Mouse (Mus musculus) kidney, embryonic 14.5 days (tissue): ENCODE data around the gene Farp1. TPM values are rescaled to one million over a fixed set of nuclear protein-coding genes. Genes with fewer than 3 reads are reported as not detected.

ENCODE experiments used
- ATAC-seq: fragments of 200-750 bp; cut with Nextera tagmentation; 2 replicates; pipeline ENCODE4 v1.8.0; 2017; ENCODE audit warnings: moderate number of reproducible peaks, mild to moderate bottlenecking, moderate TSS enrichment, moderate library complexity; ENCODE audit not compliant: low FRiP score, low TSS enrichment
- H3K27ac ChIP-seq: fragments of 300-500 bp; sonication (generic); 2 replicates; pipeline ENCODE4 v1.5.1; 2014; ENCODE audit warnings: low read depth, mild to moderate bottlenecking, low read length, moderate library complexity, mixed read lengths
- H3K27me3 ChIP-seq: fragments of 300-500 bp; sonication (generic); 2 replicates; pipeline ENCODE4 v1.6.1; 2014; ENCODE audit warnings: mild to moderate bottlenecking, low read length; ENCODE audit not compliant: control insufficient read depth, insufficient read depth
- H3K36me3 ChIP-seq: fragments of 300-500 bp; sonication (generic); 2 replicates; pipeline ENCODE4 v1.6.1; 2014; ENCODE audit warnings: low read length, mixed read lengths; ENCODE audit not compliant: control insufficient read depth, insufficient read depth
- H3K4me1 ChIP-seq: fragments of 300-500 bp; sonication (generic); 2 replicates; pipeline ENCODE4 v1.6.1; 2014; ENCODE audit warnings: low read length, mixed read lengths; ENCODE audit not compliant: control insufficient read depth, insufficient read depth
- H3K4me2 ChIP-seq: fragments of 300-500 bp; sonication (generic); replicated peaks from 2 replicates; pipeline ENCODE4 v1.6.1; 2014; ENCODE audit warnings: low read depth, mild to moderate bottlenecking, low read length
- H3K4me3 ChIP-seq: fragments of 300-500 bp; sonication (generic); 2 replicates; pipeline ENCODE4 v1.5.1; 2014; ENCODE audit warnings: mild to moderate bottlenecking, low read length
- H3K9ac ChIP-seq: fragments of 300-500 bp; sonication (generic); 2 replicates; pipeline ENCODE4 v1.6.1; 2014; ENCODE audit warnings: low read depth, mild to moderate bottlenecking, low read length, moderate library complexity
- H3K9me3 ChIP-seq: fragments of 300-500 bp; sonication (generic); 2 replicates; pipeline ENCODE4 v1.6.1; 2016; ENCODE audit warnings: low read length; ENCODE audit not compliant: control insufficient read depth
- WGBS: fragments of 180-500 bp; shearing (Covaris S2); extraction: QIAGEN DNeasy Blood & Tissue Kit; methylation state at CpG from one replicate; pipeline ENCODE4 v1.1.7; 2014; 5-methylcytosine and 5-hydroxymethylcytosine counted together
- polyA plus RNA-seq: library from polyadenylated mRNA; unstranded; fragments of >200 nt; fragmentation: Nextera tagmentation; extraction: Ambion mirVana; gene quantifications from 2 replicates; pipeline ENCODE4 v1.2.1, GENCODE M21; 2014

Farp1 gene
- polyA plus RNA-seq, 1 experiment from 2014 or later = 43.3 TPM

DNA sequence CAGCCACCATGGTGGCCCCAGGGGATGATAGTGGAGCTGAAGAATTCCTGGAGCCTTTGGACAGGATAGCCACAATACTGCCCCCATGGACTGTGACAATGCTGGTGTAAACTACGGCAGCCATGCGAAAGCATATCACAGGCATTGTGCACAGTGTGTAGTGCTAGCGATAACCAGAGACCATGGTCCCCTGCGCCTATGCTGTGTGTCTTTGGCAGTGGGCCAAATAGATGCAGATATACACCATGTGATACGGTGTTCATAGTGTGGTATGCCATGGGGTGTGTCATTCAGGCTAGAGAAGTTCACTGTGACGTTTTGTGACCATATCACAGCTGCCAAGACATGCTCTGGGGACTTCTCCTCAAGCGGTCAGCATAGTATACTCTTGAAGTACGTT is 164.8 kb downstream of the Farp1 start:
- no peak overlapping the region for H3K4me2 ChIP-seq
- peaks cover 31% of the 10 kb centered on the region for H3K4me1 ChIP-seq
- no peak overlapping the region for H3K9ac ChIP-seq
- WGBS = 58% methylated on average over 8 of the region's 8 CpGs
- H3K27me3 ChIP-seq = no peaks in the 10 kb centered on the region
- H3K27ac ChIP-seq = 0 out of 2 replicates have a peak overlapping the region, but pooled peaks have one; percentile 11
- H3K36me3 ChIP-seq = no peaks in the 10 kb centered on the region
- peaks cover 4% of the 10 kb centered on the region; the same call in 1 of the 2 replicates for H3K9me3 ChIP-seq
- ATAC-seq = peak; percentile 45
- H3K4me3 ChIP-seq = no peak overlapping the region

- ATAC-seq = no peak
- Histone ChIP-seq H3K4me1 (peaks cover 31% of the 10 kb centered on the region), H3K4me2 (no peak overlapping the region), H3K36me3 (no peaks in the 10 kb centered on the region), H3K27ac (0 out of 2 replicates have a peak overlapping the region, but pooled peaks have one; percentile 11), H3K9me3 (peaks cover 4% of the 10 kb centered on the region; the same call in 1 of the 2 replicates), H3K4me3 (no peak overlapping the region), H3K27me3 (no peaks in the 10 kb centered on the region), H3K9ac (no peak overlapping the region)
- 59% methylated on average over 8 of the region's 8 CpGs for WGBS
Measured at GRCm38 (mm10) chr14:121200353-121200752, 165.4 kb downstream of the Farp1 start.

DNA sequence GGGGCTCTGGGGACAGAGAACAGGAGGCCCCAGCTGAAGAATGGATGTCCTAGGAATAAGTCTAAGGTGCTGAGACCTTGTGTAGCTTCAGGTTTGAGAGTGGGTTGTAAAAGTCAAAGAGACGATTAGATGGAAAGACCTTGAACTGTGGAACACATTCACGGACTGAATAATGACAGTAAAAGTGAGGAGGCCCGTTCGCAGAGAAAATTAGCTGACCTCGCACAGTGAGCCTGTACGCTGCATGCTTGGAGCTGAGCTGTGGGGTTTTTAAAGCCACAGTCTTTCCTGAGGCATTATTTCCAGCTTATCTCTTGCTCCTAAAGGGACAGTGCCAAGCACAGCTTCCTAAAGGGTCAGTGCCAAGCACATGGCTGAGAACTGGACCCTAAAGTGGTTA is 166.2 kb downstream of the Farp1 start:
- Histone ChIP-seq H3K4me1 (peaks cover 31% of the 10 kb centered on the region), H3K9ac (no peak overlapping the region; the same call in 1 of the 2 replicates), H3K9me3 (no peaks in the 10 kb centered on the region), H3K27me3 (no peaks in the 10 kb centered on the region), H3K4me2 (no peak overlapping the region), H3K36me3 (no peaks in the 10 kb centered on the region), H3K27ac (no peak overlapping the region), H3K4me3 (no peak overlapping the region)
- 53% methylated on average over 6 of the region's 6 CpGs for WGBS
- ATAC-seq = no peak

- ATAC-seq = no peak
- H3K27ac ChIP-seq = no peak overlapping the region
- no peak overlapping the region for H3K4me2 ChIP-seq
- peaks cover 12% of the 10 kb centered on the region for H3K4me1 ChIP-seq
- no peak overlapping the region for H3K9ac ChIP-seq
- WGBS = 75% methylated on average over 3 of the region's 3 CpGs
- no peaks in the 10 kb centered on the region for H3K9me3 ChIP-seq
- H3K4me3 ChIP-seq = no peak overlapping the region
- H3K36me3 ChIP-seq = peaks cover 8% of the 10 kb centered on the region; the same call in 1 of the 2 replicates
- no peaks in the 10 kb centered on the region for H3K27me3 ChIP-seq
Measured at GRCm38 (mm10) chr14:121205459-121205858, 170.5 kb downstream of the Farp1 start.

- WGBS = 56% methylated on average over 15 of the region's 15 CpGs
- Histone ChIP-seq H3K36me3 (peaks cover 15% of the 10 kb centered on the region), H3K27ac (no peak overlapping the region), H3K27me3 (no peaks in the 10 kb centered on the region), H3K9me3 (no peaks in the 10 kb centered on the region), H3K4me3 (no peak overlapping the region), H3K9ac (no peak overlapping the region), H3K4me1 (peaks cover 8% of the 10 kb centered on the region; the same call in 1 of the 2 replicates), H3K4me2 (no peak overlapping the region)
- ATAC-seq = no peak
Measured at GRCm38 (mm10) chr14:121207441-121208158, 172.6 kb downstream of the Farp1 start.

DNA sequence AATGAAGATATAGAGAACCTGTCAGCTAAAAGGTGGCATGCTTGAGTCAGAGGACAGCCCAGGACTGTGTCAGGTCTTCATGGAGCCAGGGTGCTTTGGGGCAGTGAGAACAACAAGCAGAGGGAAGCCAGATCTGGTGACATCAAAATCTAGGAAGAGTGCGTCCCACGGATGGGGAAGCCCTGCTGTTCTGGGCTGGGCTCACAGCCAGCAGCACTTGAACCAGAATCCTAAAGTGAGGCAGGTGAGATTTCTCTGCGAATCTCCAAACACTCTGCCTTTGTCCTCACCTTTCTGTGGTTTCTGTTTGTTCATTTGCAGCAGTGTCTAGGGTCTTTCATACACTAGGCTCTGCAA is 173.1 kb downstream of the Farp1 start:
- Histone ChIP-seq H3K4me1 (peaks cover 8% of the 10 kb centered on the region; the same call in 1 of the 2 replicates), H3K4me3 (no peak overlapping the region), H3K4me2 (no peak overlapping the region), H3K27me3 (no peaks in the 10 kb centered on the region), H3K27ac (no peak overlapping the region), H3K9ac (no peak overlapping the region), H3K9me3 (no peaks in the 10 kb centered on the region), H3K36me3 (peaks cover 15% of the 10 kb centered on the region)
- 73% methylated on average over 3 of the region's 3 CpGs for WGBS
- 0 out of 2 replicates have a peak, but pooled peaks have one; percentile 34 for ATAC-seq

DNA sequence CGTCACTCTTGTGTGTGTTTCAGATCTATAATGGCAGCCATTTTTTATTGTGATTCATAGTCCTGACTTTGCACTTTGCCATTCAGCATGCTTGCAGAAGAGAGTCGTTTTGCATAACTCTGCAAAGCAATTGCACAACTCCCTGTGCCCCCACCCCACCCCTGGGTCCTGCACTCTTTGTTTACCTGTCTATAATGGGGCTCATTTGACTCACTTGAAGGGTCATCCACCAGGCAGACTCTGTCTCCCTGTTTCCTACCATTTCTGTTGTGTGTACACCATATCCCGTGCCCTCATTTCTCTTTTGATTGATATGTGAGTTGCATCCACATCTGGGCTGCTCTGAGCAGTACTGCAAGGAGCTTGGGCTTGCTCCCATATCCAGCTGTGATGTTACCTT is 175.3 kb downstream of the Farp1 start:
- Histone ChIP-seq H3K4me1 (peaks cover 8% of the 10 kb centered on the region; the same call in 1 of the 2 replicates), H3K36me3 (peaks cover 15% of the 10 kb centered on the region), H3K4me3 (no peak overlapping the region), H3K9ac (no peak overlapping the region), H3K27me3 (no peaks in the 10 kb centered on the region), H3K27ac (no peak overlapping the region), H3K9me3 (no peaks in the 10 kb centered on the region), H3K4me2 (no peak overlapping the region)
- no peak for ATAC-seq
- WGBS = 72% methylated on average over 3 of the region's 3 CpGs

DNA sequence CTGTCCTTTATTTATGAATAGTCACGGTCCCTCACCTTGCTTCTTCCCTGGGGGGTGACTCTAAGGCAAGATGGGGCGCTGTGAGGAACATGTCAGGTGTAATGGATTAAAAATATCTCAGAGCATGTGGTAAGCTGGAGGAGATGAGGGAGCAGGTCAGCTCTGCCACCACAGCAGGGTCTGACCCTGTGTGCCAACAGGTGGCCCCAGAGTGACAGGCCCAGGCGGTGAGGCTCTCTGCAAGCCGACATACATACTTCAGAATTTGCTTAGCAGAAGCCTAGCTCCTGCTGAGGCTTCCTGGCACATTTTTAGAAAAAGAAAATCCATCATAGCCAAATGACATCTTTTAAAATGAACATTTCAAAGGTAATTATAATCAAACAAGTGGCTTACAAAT is 178.7 kb downstream of the Farp1 start:
- H3K9me3 ChIP-seq = no peaks in the 10 kb centered on the region
- WGBS = 80% methylated on average over 4 of the region's 4 CpGs
- peaks cover 11% of the 10 kb centered on the region for H3K36me3 ChIP-seq
- no peak overlapping the region for H3K4me2 ChIP-seq
- H3K9ac ChIP-seq = no peak overlapping the region
- H3K4me1 ChIP-seq = 0 out of 2 replicates have a peak, but pooled peaks cover 7% of the 10 kb centered on the region
- H3K27ac ChIP-seq = no peak overlapping the region
- no peak overlapping the region for H3K4me3 ChIP-seq
- H3K27me3 ChIP-seq = no peaks in the 10 kb centered on the region
- ATAC-seq = no peak

GRCm38 (mm10) chr14:121214636-121215257 is 179.7 kb downstream of the Farp1 start:
- H3K4me2 ChIP-seq = no peak overlapping the region
- H3K36me3 ChIP-seq = peaks cover 8% of the 10 kb centered on the region
- no peak overlapping the region for H3K4me3 ChIP-seq
- 89% methylated on average over 11 of the region's 11 CpGs for WGBS
- H3K4me1 ChIP-seq = 0 out of 2 replicates have a peak, but pooled peaks cover 7% of the 10 kb centered on the region
- no peak for ATAC-seq
- H3K9me3 ChIP-seq = no peaks in the 10 kb centered on the region
- H3K9ac ChIP-seq = no peak overlapping the region
- H3K27me3 ChIP-seq = no peaks in the 10 kb centered on the region
- no peak overlapping the region for H3K27ac ChIP-seq
